Mouse (Mus musculus): ENCODE measurements around the gene Sit1. TPM values are rescaled to one million over a fixed set of nuclear protein-coding genes. Genes with fewer than 3 reads are reported as not detected.

Gene Sit1
- polyA plus RNA-seq, 1 experiment from 2014 or later: not detected

- Histone ChIP-seq H3K4me1 (peaks cover 18% of the 10 kb centered on the region), H3K4me3 (peak overlapping the region; percentile 96), H3K36me3 (peaks cover 32% of the 10 kb centered on the region), H3K4me2 (peak overlapping the region; percentile 97), H3K27me3 (replicated peaks) (no peaks in the 10 kb centered on the region), H3K9me3 (no peaks in the 10 kb centered on the region), H3K9ac (peak overlapping the region; percentile 99), H3K27ac (replicated peaks) (peak overlapping the region; percentile 96)
- ATAC-seq (ENCODE audit: extremely low read depth, insufficient number of reproducible peaks, low FRiP score, low TSS enrichment): peak; percentile 64
- WGBS: under 1% methylated on average over 69 of the region's 88 CpGs
These were observed 40.8 kb downstream of the Sit1 start for GRCm38 (mm10) chr4:43442456-43443361.

GRCm38 (mm10) chr4:43442044-43442443 is 41.5 kb downstream of the Sit1 start:
- ATAC-seq (ENCODE audit: extremely low read depth, insufficient number of reproducible peaks, low FRiP score, low TSS enrichment): peak; percentile 90
- H3K4me2 ChIP-seq: peak overlapping the region; percentile 97
- H3K27me3 ChIP-seq (replicated peaks): no peaks in the 10 kb centered on the region

GRCm38 (mm10) chr4:43441639-43442038 is 41.9 kb downstream of the Sit1 start, which contains the start of gene Tesk1:
Tesk1 (plus strand) TSS chr4:43441939.
- H3K4me1 ChIP-seq: peaks cover 18% of the 10 kb centered on the region
- 25% methylated on average over 4 of the region's 4 CpGs for WGBS
- no peaks in the 10 kb centered on the region for H3K27me3 ChIP-seq (replicated peaks)
- H3K27ac ChIP-seq (replicated peaks): peak within 1 kb of the TSS; percentile 96
- H3K36me3 ChIP-seq: peaks cover 21% of the 10 kb centered on the region
- no peaks in the 10 kb centered on the region for H3K9me3 ChIP-seq
- H3K9ac ChIP-seq: peak within 1 kb of the TSS; percentile 99
- no peak for ATAC-seq (ENCODE audit: extremely low read depth, insufficient number of reproducible peaks, low FRiP score, low TSS enrichment)
- H3K4me2 ChIP-seq: peak within 1 kb of the TSS; percentile 97
- peak within 1 kb of the TSS; percentile 96 for H3K4me3 ChIP-seq

More at GRCm38 (mm10) chr4:43442044-43442443, 41.5 kb downstream of the Sit1 start:
- Histone ChIP-seq H3K4me1 (peaks cover 18% of the 10 kb centered on the region), H3K4me3 (peak overlapping the region; percentile 96), H3K9me3 (no peaks in the 10 kb centered on the region), H3K9ac (peak overlapping the region; percentile 99), H3K36me3 (peaks cover 25% of the 10 kb centered on the region), H3K27ac (replicated peaks) (peak overlapping the region; percentile 96)
- WGBS: under 1% methylated on average over 33 of the region's 33 CpGs

- WGBS: 78% methylated on average over 1 of the region's 1 CpGs
- peaks cover 16% of the 10 kb centered on the region for H3K4me1 ChIP-seq
- ATAC-seq (ENCODE audit: extremely low read depth, insufficient number of reproducible peaks, low FRiP score, low TSS enrichment): no peak
- no peak overlapping the region for H3K9ac ChIP-seq
- H3K27ac ChIP-seq (replicated peaks): no peak overlapping the region
- no peak overlapping the region for H3K4me2 ChIP-seq
- H3K9me3 ChIP-seq: no peaks in the 10 kb centered on the region
- no peaks in the 10 kb centered on the region for H3K36me3 ChIP-seq
- H3K4me3 ChIP-seq: no peak overlapping the region
- peaks cover 21% of the 10 kb centered on the region for H3K27me3 ChIP-seq (replicated peaks)
These were observed 50.7 kb downstream of the Sit1 start for GRCm38 (mm10) chr4:43432832-43433231.

Other genes starting within 250 kb of the Sit1 start
- gene Atp8b5, start 216.6 kb downstream of the Sit1 start, polyA plus RNA-seq (2015; fragmentation: Nextera tagmentation; extraction: Ambion mirVana): 0.08 and 0.15 TPM in 2 replicates
- gene Rusc2, start 101.8 kb downstream of the Sit1 start, polyA plus RNA-seq (2015; fragmentation: Nextera tagmentation; extraction: Ambion mirVana): 9.9 and 13.9 TPM in 2 replicates
- 0.11 TPM in 1 of 2 replicates, not detected in the other for gene Fam166b, start 54.6 kb downstream of the Sit1 start, polyA plus RNA-seq (2015; fragmentation: Nextera tagmentation; extraction: Ambion mirVana)
- 3.8 and 4.0 TPM in 2 replicates for gene Tesk1, start 41.8 kb downstream of the Sit1 start, polyA plus RNA-seq (2015; fragmentation: Nextera tagmentation; extraction: Ambion mirVana)
- gene Cd72, start 29.1 kb downstream of the Sit1 start, polyA plus RNA-seq (2015; fragmentation: Nextera tagmentation; extraction: Ambion mirVana): 1.9 and 2.6 TPM in 2 replicates
- 70.9 and 77.6 TPM in 2 replicates for gene Ccdc107, start 9.2 kb upstream of the Sit1 start, polyA plus RNA-seq (2015; fragmentation: Nextera tagmentation; extraction: Ambion mirVana)
- gene Arhgef39, start 16.0 kb upstream of the Sit1 start, polyA plus RNA-seq (2015; fragmentation: Nextera tagmentation; extraction: Ambion mirVana): 32.0 and 40.3 TPM in 2 replicates
- gene Car9, start 23.2 kb upstream of the Sit1 start, polyA plus RNA-seq (2015; fragmentation: Nextera tagmentation; extraction: Ambion mirVana): 1.8 and 2.0 TPM in 2 replicates
- 143 and 157 TPM in 2 replicates for gene Tpm2, start 40.0 kb upstream of the Sit1 start, polyA plus RNA-seq (2015; fragmentation: Nextera tagmentation; extraction: Ambion mirVana)
- gene Creb3, start 78.6 kb upstream of the Sit1 start, polyA plus RNA-seq (2015; fragmentation: Nextera tagmentation; extraction: Ambion mirVana): 57.8 and 59.1 TPM in 2 replicates
- 76.9 and 78.1 TPM in 2 replicates for gene Tln1, start 79.0 kb upstream of the Sit1 start, polyA plus RNA-seq (2015; fragmentation: Nextera tagmentation; extraction: Ambion mirVana)
- 20.6 and 21.4 TPM in 2 replicates for gene Rgp1, start 95.0 kb upstream of the Sit1 start, polyA plus RNA-seq (2015; fragmentation: Nextera tagmentation; extraction: Ambion mirVana)
- 20.3 and 22.4 TPM in 2 replicates for gene Gba2, start 95.1 kb upstream of the Sit1 start, polyA plus RNA-seq (2015; fragmentation: Nextera tagmentation; extraction: Ambion mirVana)
- gene Msmp, start 100.8 kb upstream of the Sit1 start, polyA plus RNA-seq (2015; fragmentation: Nextera tagmentation; extraction: Ambion mirVana): 0.62 and 2.1 TPM in 2 replicates
- 7.2 and 7.7 TPM in 2 replicates for gene Npr2, start 148.2 kb upstream of the Sit1 start, polyA plus RNA-seq (2015; fragmentation: Nextera tagmentation; extraction: Ambion mirVana)
- 0.59 and 0.92 TPM in 2 replicates for gene Spag8, start 169.9 kb upstream of the Sit1 start, polyA plus RNA-seq (2015; fragmentation: Nextera tagmentation; extraction: Ambion mirVana)
- 131 and 166 TPM in 2 replicates for gene Hint2, start 172.7 kb upstream of the Sit1 start, polyA plus RNA-seq (2015; fragmentation: Nextera tagmentation; extraction: Ambion mirVana)
- 4.0 and 4.8 TPM in 2 replicates for gene Tmem8b, start 185.2 kb upstream of the Sit1 start, polyA plus RNA-seq (2015; fragmentation: Nextera tagmentation; extraction: Ambion mirVana)
- 2.6 and 2.9 TPM in 2 replicates for gene Fam221b, start 185.4 kb upstream of the Sit1 start, polyA plus RNA-seq (2015; fragmentation: Nextera tagmentation; extraction: Ambion mirVana)
- not detected in 2 replicates for gene Olfr70, start 217.1 kb upstream of the Sit1 start, polyA plus RNA-seq (2015; fragmentation: Nextera tagmentation; extraction: Ambion mirVana)
- not detected in 2 replicates for gene Olfr71, start 226.5 kb upstream of the Sit1 start, polyA plus RNA-seq (2015; fragmentation: Nextera tagmentation; extraction: Ambion mirVana)
- 0.78 and 1.1 TPM in 2 replicates for gene Hrct1, start 243.5 kb upstream of the Sit1 start, polyA plus RNA-seq (2015; fragmentation: Nextera tagmentation; extraction: Ambion mirVana)
- 0.21 and 0.43 TPM in 2 replicates for gene Spaar, start 246.3 kb upstream of the Sit1 start, polyA plus RNA-seq (2015; fragmentation: Nextera tagmentation; extraction: Ambion mirVana)